Mouse (Mus musculus) forebrain, embryonic 14.5 days (tissue): ENCODE results near the gene 4933414I15Rik. TPM values are rescaled to one million over a fixed set of nuclear protein-coding genes. Genes with fewer than 3 reads are reported as not detected.

Experiments
- ATAC-seq: fragments of 200-750 bp; cut with Nextera tagmentation; 2 replicates; pipeline ENCODE4 v1.8.0; 2017; ENCODE audit warnings: mild to moderate bottlenecking, moderate library complexity
- DNase-seq: peaks from one replicate; pipeline ENCODE4 v3.0.0-alpha.2; 2015; ENCODE audit warnings: low spot score
- H3K27ac ChIP-seq: fragments of 300-500 bp; sonication (generic); 2 replicates; pipeline ENCODE4 v1.5.1; 2014; ENCODE audit warnings: low read depth, mild to moderate bottlenecking, control low read depth, low read length, moderate library complexity
- H3K27me3 ChIP-seq: fragments of 300-500 bp; sonication (generic); replicated peaks from 2 replicates; pipeline ENCODE4 v1.6.1; 2014; ENCODE audit warnings: low read length, control low read depth, mixed read lengths; ENCODE audit not compliant: control insufficient read depth, insufficient read depth
- H3K36me3 ChIP-seq: fragments of 300-500 bp; sonication (generic); 2 replicates; pipeline ENCODE4 v1.6.1; 2014; ENCODE audit warnings: low read length, control low read depth; ENCODE audit not compliant: control insufficient read depth, insufficient read depth
- H3K4me1 ChIP-seq: fragments of 300-500 bp; sonication (generic); 2 replicates; pipeline ENCODE4 v1.6.1; 2014; ENCODE audit warnings: antibody characterized with exemption, low read length, control low read depth; ENCODE audit not compliant: control insufficient read depth, insufficient read depth
- H3K4me2 ChIP-seq: fragments of 300-500 bp; sonication (generic); 2 replicates; pipeline ENCODE4 v1.6.1; 2014; ENCODE audit warnings: mild to moderate bottlenecking, control low read depth, low read length
- H3K4me3 ChIP-seq: fragments of 300-500 bp; sonication (generic); 2 replicates; pipeline ENCODE4 v1.5.1; 2014; ENCODE audit warnings: low read depth, low read length, control low read depth
- H3K9ac ChIP-seq: fragments of 300-500 bp; sonication (generic); 2 replicates; pipeline ENCODE4 v1.6.1; 2014; ENCODE audit warnings: mild to moderate bottlenecking, low read length, control low read depth, moderate library complexity
- H3K9me3 ChIP-seq: fragments of 300-500 bp; sonication (generic); replicated peaks from 2 replicates; pipeline ENCODE4 v1.6.1; 2016; ENCODE audit warnings: low read length, control low read depth, mixed read lengths; ENCODE audit not compliant: control insufficient read depth
- WGBS: fragments of 180-500 bp; shearing (Covaris S2); extraction: QIAGEN DNeasy Blood & Tissue Kit; methylation state at CpG from one replicate; pipeline ENCODE4 v1.1.7; 2014; 5-methylcytosine and 5-hydroxymethylcytosine counted together
- polyA plus RNA-seq: library from polyadenylated mRNA; unstranded; fragments of >200 nt; fragmentation: Nextera tagmentation; extraction: Ambion mirVana; gene quantifications from 2 replicates; pipeline ENCODE4 v1.2.1, GENCODE M21; 2014

The 4933414I15Rik gene
- polyA plus RNA-seq, 1 experiment from 2014 or later = not detected

GRCm38 (mm10) chr11:50938435-50938834 lies 5.1 kb downstream of the 4933414I15Rik start:
- no peaks in the 10 kb centered on the region for H3K4me1 ChIP-seq
- WGBS = 82% methylated on average over 8 of the region's 8 CpGs

GRCm38 (mm10) chr11:50932040-50932439 lies 11.5 kb downstream of the 4933414I15Rik start:
- Histone ChIP-seq H3K27ac (no peak overlapping the region), H3K36me3 (no peaks in the 10 kb centered on the region), H3K4me1 (0 out of 2 replicates have a peak, but pooled peaks cover 2% of the 10 kb centered on the region), H3K27me3 (no peaks in the 10 kb centered on the region), H3K4me2 (peak overlapping the region; percentile 70), H3K9ac (no peak overlapping the region), H3K4me3 (no peak overlapping the region), H3K9me3 (no peaks in the 10 kb centered on the region)
- WGBS = 80% methylated on average over 1 of the region's 1 CpGs
- ATAC-seq = peak; percentile 42
- DNase-seq = no peak

More at GRCm38 (mm10) chr11:50938435-50938834, 5.1 kb downstream of the 4933414I15Rik start:
- no peak overlapping the region for H3K9ac ChIP-seq
- DNase-seq (no peak), ATAC-seq (no peak)
- no peaks in the 10 kb centered on the region for H3K27me3 ChIP-seq
- no peaks in the 10 kb centered on the region for H3K36me3 ChIP-seq
- H3K4me3 ChIP-seq = no peak overlapping the region
- H3K9me3 ChIP-seq = no peaks in the 10 kb centered on the region
- no peak overlapping the region for H3K27ac ChIP-seq
- H3K4me2 ChIP-seq = no peak overlapping the region

DNA sequence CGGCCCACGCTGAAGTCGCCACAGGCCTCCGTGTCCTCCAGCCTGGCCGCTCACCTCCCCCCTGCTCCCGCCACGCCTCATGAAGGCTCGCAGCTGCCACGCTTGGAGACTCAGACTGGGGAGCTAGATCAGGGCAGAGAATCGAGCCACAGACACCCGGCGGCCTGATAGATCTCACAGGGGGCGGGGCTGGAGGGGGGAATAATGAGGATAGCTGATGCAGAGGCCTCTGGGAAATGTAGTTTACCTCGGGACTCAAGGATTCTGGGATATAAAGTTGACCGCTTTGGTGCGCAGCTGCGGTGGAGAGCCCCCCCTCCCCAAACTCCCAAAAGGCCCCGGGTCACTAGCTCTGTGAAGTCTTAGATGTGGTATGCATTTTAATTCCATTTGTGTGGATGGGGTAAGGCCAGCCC lies 12.1 kb downstream of the 4933414I15Rik start, which contains the start of gene Zfp354b:
Zfp354b (minus strand) TSS at position 183 of the 416 bp plus-strand sequence.
- Histone ChIP-seq H3K4me2 (peak within 1 kb of the TSS; percentile 70), H3K27ac (0 out of 2 replicates have a peak within 1 kb of the TSS, but pooled peaks have one; percentile 36), H3K36me3 (no peaks in the 10 kb centered on the region), H3K9ac (peak within 1 kb of the TSS; percentile 74), H3K4me1 (0 out of 2 replicates have a peak, but pooled peaks cover 2% of the 10 kb centered on the region), H3K9me3 (no peaks in the 10 kb centered on the region), H3K4me3 (peak within 1 kb of the TSS; percentile 56), H3K27me3 (no peaks in the 10 kb centered on the region)
- peak; percentile 97 for ATAC-seq
- DNase-seq = peak; percentile 97
- WGBS = under 1% methylated on average over 18 of the region's 18 CpGs

DNA sequence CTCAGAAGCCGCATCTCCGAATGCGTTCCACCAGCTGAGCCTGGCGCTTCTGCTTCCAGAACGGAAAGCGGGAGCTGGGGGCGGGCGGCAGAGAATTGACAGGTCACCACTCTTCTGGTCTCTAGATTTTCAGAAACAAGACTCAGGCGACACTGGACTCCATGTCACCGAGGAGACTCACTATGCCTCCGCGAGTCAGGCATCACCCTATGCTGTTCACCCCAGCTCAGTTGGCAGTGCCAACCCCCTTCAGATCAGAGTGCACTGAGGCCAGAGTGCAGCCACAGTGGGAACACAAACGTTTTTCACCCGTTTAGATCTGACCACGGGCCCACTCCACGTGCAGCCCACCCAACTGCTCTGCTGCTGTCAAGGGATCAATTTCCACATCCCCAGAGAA lies 12.5 kb downstream of the 4933414I15Rik start:
- Histone ChIP-seq H3K9me3 (no peaks in the 10 kb centered on the region), H3K4me2 (peak overlapping the region; percentile 70), H3K27ac (0 out of 2 replicates have a peak overlapping the region, but pooled peaks have one; percentile 36), H3K4me1 (0 out of 2 replicates have a peak, but pooled peaks cover 2% of the 10 kb centered on the region), H3K27me3 (no peaks in the 10 kb centered on the region), H3K36me3 (no peaks in the 10 kb centered on the region), H3K9ac (peak overlapping the region; percentile 74), H3K4me3 (peak overlapping the region; percentile 56)
- DNase-seq (no peak), ATAC-seq (peak; percentile 57)
- WGBS = 2% methylated on average over 16 of the region's 16 CpGs

- Histone ChIP-seq H3K9ac (peak overlapping the region; percentile 74), H3K4me1 (0 out of 2 replicates have a peak, but pooled peaks cover 2% of the 10 kb centered on the region), H3K36me3 (no peaks in the 10 kb centered on the region), H3K9me3 (no peaks in the 10 kb centered on the region), H3K27ac (no peak overlapping the region), H3K4me3 (peak overlapping the region; percentile 56), H3K27me3 (no peaks in the 10 kb centered on the region), H3K4me2 (peak overlapping the region; percentile 70)
- peak; percentile 19 for DNase-seq
- ATAC-seq = no peak
- 40% methylated on average over 14 of the region's 14 CpGs for WGBS
Measured at GRCm38 (mm10) chr11:50930469-50931014, 13.0 kb downstream of the 4933414I15Rik start.

DNA sequence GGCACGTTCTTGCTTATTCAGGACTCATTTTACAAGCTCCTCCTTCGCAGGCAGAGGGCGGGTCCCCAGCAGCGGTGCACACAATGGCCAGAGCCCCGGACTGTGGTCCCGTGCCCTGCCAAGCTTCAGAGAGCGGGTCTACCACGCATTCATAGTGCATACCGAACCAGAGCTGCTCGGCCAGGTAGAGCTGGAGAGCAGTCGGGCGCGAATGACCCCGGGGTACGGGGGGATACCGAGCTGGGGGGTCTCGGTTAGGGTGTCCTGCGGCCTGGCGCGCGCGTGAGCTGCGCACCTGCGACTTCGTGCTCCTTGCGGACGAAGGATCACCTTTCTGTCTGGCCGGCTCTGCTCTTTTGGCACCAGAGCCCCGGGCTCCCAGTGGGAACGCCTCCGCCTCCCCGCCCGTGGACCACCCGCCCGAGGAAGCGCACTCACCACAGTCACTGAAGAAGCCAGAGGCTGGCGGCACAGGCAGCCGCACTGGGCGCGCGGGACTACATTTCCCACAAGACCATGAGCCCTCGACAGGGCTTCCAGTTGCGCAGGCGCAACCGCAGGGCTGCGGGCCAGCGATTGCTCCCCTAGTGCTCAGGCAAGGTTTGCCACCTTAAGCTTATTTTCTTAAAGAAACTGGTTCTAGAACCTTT lies 27.8 kb downstream of the 4933414I15Rik start, which contains the start of gene Zfp2:
Zfp2 (minus strand) TSS at position 495 of the 650 bp plus-strand sequence.
- Histone ChIP-seq H3K36me3 (peaks cover 14% of the 10 kb centered on the region), H3K9ac (peak within 1 kb of the TSS; percentile 96), H3K4me1 (no peaks in the 10 kb centered on the region), H3K4me2 (peak within 1 kb of the TSS; percentile 43), H3K27me3 (no peaks in the 10 kb centered on the region), H3K9me3 (peaks cover 10% of the 10 kb centered on the region; the same call in 1 of the 2 replicates), H3K27ac (peak within 1 kb of the TSS; percentile 87), H3K4me3 (peak within 1 kb of the TSS; percentile 84)
- ATAC-seq (peak; percentile 99), DNase-seq (peak; percentile 98)
- WGBS = under 1% methylated on average over 45 of the region's 47 CpGs

DNA sequence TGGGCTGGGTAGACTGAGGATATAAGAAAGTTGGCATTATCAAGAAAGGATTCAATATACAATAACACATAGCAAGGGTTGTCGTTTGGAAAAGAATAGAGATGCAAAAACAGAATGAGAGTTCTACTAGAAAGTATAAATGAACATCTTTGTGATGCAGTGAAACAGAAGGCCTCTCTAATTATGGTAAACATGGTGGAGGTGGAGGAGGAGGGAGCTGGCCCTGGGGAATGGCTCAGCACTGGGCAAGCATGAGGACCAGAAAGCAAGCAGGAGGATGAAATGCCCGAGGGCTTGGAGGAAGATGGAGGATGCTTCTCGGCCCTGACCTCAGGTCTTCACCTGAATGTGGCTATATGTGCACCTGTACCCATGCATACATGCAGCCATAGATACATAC lies 29.1 kb downstream of the 4933414I15Rik start:
- no peak for ATAC-seq
- H3K4me1 ChIP-seq = no peaks in the 10 kb centered on the region
- no peak overlapping the region for H3K9ac ChIP-seq
- WGBS = 89% methylated on average over 3 of the region's 3 CpGs
- H3K27me3 ChIP-seq = no peaks in the 10 kb centered on the region
- DNase-seq = no peak
- peaks cover 28% of the 10 kb centered on the region for H3K36me3 ChIP-seq
- H3K4me2 ChIP-seq = peak overlapping the region; percentile 43; the same call in 1 of the 2 replicates
- H3K27ac ChIP-seq = no peak overlapping the region
- no peak overlapping the region for H3K4me3 ChIP-seq
- H3K9me3 ChIP-seq = peaks cover 16% of the 10 kb centered on the region; the same call in 1 of the 2 replicates

DNA sequence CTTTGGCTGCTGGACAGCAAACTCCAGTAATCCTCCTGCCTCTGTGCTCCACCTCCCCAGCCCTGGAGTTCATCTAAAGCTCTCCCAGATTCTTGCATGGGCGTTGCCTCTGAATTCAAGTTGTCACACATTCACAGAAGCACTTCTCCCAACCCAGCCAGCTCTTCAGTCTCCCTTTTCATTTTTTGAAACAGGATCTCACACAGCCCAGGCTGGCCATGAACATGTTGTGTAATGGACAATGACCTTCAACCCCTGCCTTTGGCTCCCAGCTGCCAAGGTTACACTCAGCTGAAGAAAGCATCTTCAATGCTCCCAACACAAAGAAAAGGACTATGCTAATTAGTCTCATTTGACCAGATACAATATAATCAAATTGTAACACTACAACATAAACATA lies 30.3 kb downstream of the 4933414I15Rik start:
- peaks cover 39% of the 10 kb centered on the region for H3K36me3 ChIP-seq
- ATAC-seq = no peak

More for the DNA sequence above, 30.3 kb downstream of the 4933414I15Rik start:
- no peak for DNase-seq
- 74% methylated on average over 1 of the region's 1 CpGs for WGBS
- no peaks in the 10 kb centered on the region for H3K4me1 ChIP-seq
- no peak overlapping the region for H3K9ac ChIP-seq
- no peak overlapping the region for H3K27ac ChIP-seq
- no peak overlapping the region for H3K4me3 ChIP-seq
- no peak overlapping the region for H3K4me2 ChIP-seq
- H3K9me3 ChIP-seq = peaks cover 22% of the 10 kb centered on the region; the same call in 1 of the 2 replicates
- H3K27me3 ChIP-seq = no peaks in the 10 kb centered on the region
